Mouse (Mus musculus): Measurements from ENCODE around the gene Cyp26b1. TPM values are rescaled to one million over a fixed set of nuclear protein-coding genes. Genes with fewer than 3 reads are reported as not detected.
A peak's percentile ranks its signal among the peaks of the same experiment; 100 is the strongest.
"Not testable (repeated sequence)": the region's sequence is repeated elsewhere in the genome, so short reads cannot be mapped to it uniquely, and the experiment has no call there.

Cyp26b1 gene
- polyA plus RNA-seq (2017; shearing (Covaris generic)), result under 1 TPM in 2 of 3 experiments, not detected in 1; 0.63 to 0.74 TPM

DNA sequence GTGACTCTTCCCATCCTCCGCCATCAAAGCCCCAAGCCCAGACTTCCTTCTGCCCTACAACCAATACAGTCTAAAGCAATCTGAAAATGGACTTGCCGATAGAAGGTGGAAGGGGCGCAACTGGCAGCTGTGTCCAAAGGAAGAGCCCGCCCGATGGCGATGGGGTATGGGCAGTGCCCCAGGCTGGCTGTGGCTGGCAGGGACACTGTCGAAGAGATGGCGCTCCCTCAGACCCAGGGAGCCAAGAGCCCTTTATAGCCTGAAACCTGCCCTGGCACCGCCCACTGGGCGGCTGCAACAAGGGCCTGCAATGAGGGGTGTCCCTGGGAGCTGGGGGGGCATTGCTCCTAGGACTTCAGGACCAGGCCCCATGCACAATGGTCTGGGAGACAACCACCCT is at the start of gene Cyp26b1:
Cyp26b1 (minus strand) TSS at position 216 of the 400 bp plus-strand sequence.
- ATAC-seq, result no peak

- ATAC-seq, result peak; percentile 21
Observed at GRCm38 (mm10) chr6:84641062-84641431, 47.3 kb upstream of the Cyp26b1 start.

DNA sequence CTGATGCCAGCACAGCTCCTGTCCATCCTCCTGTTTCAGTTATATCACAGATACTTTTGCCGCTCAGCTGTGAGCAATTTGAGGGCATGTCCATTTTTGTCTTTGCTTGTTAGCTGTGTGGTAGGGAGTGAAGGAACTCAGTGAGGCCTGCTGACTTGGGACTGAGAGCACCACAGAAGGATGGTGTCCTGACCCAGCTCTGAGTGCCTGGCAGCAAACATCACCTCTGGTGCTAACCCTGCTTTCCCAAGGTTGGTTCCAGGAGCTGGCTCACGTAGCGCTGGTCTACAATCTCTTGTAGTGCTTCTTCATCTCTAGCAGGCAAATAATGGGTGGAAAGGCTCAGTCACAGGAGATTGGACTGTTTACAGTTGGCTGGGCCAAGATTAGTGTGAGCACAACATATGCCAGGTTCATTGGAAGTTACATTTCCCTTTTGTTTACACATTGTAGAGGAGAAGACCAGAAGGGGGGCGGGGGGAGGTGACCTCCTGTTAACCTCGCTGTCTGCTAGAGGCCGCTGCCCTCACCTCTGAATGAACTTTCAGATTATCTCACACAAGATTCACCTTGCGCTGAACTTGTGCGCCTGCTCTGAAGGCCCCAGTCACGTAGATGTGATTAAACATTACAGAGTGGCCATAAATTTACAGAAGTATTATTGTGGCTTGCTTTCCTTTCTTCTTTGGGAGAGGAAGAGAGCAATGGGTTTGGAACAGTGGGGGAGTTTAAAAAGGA is 46.8 kb upstream of the Cyp26b1 start:
- peak; percentile 70 for ATAC-seq

DNA sequence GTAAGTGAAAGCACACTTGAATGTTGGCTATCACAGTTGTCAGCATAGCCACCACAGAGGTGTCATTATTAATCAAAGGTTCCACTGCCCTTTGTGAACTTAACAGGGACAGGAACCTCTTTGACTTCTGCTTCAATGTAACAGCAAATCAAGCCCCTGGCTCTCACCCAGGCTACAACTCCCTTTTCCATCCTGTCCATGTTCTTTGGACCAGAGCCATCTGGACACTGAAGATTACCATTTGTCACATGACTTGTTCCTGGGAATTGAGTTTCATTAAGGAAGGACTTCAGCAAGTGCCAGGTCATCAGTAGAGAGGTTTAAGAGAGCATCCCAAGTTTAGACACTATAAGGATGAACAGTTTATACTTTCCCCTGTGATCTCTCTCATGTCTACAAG is 44.5 kb upstream of the Cyp26b1 start:
- no peak for ATAC-seq

GRCm38 (mm10) chr6:84631588-84631987 is 37.9 kb upstream of the Cyp26b1 start:
- ATAC-seq, result no peak

- no peak for ATAC-seq
Observed at GRCm38 (mm10) chr6:84630276-84630675, 36.6 kb upstream of the Cyp26b1 start.

GRCm38 (mm10) chr6:84628831-84629230 is 35.1 kb upstream of the Cyp26b1 start:
- no peak for ATAC-seq

GRCm38 (mm10) chr6:84626398-84626797 is 32.7 kb upstream of the Cyp26b1 start:
- ATAC-seq, result no peak

- no peak for ATAC-seq
Observed at GRCm38 (mm10) chr6:84619166-84619565, 25.5 kb upstream of the Cyp26b1 start.

GRCm38 (mm10) chr6:84617051-84617450 is 23.3 kb upstream of the Cyp26b1 start:
- ATAC-seq, result peak; percentile 98

- no peak for ATAC-seq
Observed at GRCm38 (mm10) chr6:84616586-84616985, 22.9 kb upstream of the Cyp26b1 start.

DNA sequence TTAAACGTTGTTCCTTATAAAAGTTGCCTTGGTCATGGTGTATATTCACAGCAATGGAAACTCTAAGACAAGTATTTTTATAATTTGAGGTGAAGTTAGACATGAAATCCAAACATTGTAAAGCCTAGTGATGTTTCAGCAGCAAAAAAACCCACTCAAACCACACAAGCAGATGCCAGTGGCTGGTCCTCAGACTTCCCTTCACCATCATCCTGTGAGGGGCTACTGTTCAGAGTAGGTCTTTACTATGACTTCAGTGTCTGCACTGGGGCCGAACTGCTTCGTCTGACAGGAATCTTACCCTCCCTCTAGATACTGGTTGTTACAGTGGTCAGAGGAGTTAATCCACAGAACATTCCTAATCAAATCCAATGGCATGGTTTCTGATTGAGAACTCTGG is 19.9 kb upstream of the Cyp26b1 start:
- no peak for ATAC-seq

DNA sequence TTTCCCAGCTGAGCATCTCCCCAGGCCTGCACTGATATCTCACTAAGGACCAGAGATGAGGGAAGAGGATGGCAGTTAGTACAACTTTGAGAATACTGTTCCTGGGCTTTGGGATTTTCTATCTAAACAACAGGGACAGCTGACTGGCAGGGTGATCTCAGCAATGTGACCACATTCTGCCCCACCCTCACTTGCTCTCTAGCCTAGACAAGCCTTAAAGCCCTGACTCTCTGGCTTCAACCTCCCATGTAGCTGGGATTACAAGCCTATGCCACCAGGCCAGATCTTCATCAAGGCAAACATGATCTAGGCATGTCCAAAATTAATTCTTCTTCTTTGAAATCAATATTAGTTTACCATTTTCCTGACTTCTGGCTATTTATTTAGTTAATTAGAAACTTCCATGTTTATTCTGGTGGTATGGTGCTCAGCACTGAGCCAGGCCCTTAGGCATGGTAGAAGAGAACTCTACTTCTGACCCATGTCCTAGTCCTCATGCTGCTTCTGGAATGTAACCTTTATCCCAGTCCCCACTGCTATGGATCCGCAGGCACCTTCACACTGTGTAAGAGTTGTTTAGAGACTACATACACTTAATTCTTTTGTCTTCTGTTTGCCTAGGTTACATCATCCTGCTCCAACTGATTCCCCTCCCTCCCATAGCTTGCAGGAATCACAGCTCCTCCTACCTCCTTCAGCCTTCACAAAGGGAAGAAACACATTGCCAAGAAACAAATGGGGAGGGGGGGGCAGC is 7.6 kb upstream of the Cyp26b1 start:
- no peak for ATAC-seq

GRCm38 (mm10) chr6:84599296-84599695 is 5.6 kb upstream of the Cyp26b1 start:
- ATAC-seq, result not testable (repeated sequence)

DNA sequence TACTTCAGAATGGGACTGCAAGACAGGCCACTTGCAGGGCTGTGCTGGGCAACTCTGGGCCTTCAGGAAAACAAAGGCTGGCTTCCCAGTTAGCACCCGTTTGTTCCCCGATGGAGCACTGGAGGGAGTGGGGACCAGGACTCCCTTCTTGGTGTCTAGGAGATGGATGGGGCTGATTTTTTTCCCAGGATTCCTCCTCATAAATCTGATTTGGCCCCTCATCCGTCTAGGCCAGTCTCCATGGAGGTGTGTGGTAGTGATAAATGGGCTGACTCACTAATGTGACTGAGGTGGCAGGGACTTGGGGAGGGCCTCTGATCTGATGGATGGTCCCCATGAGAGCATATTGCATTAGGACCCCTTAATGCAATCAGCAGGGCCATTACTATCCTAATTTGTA is 5.0 kb upstream of the Cyp26b1 start:
- no peak for ATAC-seq

- no peak for ATAC-seq
Observed at GRCm38 (mm10) chr6:84594626-84595025, 918 bp upstream of the Cyp26b1 start.

DNA sequence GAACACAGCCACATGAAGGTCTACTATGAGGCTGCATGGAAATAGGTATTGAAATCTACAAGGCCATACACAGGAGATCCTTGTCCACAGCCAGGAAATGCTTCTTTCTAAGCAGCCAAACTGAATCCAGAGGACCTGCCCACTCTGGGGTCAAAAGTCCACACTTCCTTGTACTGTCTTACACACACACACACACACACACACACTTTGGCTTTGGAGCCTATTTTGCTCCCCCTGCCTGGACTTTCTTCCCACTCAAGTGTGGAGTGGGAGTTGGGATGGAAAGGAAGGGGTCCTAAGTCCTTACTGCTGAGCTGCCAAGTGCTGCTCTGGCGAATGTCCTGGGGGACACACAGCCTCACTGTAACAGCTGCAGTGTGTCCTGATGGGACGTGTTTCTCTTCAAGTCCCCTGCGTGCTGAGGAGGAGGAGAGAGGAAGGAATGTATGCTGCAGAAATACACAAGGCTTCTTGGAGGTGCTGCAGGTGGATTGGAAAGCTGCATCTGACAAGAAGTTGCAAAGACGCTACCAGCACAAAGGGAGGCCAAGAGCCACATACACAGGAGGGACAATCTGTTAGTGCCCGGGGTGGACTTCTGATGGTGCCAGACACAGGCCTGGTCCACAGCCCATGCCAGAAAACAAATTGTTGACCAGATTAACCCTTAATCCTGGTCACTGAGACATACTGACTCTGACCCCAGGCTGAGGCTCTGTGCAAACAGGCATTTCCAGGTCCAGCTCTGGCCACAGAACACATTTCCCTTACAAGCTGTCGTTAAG is 2.6 kb downstream of the Cyp26b1 start:
- no peak for ATAC-seq

DNA sequence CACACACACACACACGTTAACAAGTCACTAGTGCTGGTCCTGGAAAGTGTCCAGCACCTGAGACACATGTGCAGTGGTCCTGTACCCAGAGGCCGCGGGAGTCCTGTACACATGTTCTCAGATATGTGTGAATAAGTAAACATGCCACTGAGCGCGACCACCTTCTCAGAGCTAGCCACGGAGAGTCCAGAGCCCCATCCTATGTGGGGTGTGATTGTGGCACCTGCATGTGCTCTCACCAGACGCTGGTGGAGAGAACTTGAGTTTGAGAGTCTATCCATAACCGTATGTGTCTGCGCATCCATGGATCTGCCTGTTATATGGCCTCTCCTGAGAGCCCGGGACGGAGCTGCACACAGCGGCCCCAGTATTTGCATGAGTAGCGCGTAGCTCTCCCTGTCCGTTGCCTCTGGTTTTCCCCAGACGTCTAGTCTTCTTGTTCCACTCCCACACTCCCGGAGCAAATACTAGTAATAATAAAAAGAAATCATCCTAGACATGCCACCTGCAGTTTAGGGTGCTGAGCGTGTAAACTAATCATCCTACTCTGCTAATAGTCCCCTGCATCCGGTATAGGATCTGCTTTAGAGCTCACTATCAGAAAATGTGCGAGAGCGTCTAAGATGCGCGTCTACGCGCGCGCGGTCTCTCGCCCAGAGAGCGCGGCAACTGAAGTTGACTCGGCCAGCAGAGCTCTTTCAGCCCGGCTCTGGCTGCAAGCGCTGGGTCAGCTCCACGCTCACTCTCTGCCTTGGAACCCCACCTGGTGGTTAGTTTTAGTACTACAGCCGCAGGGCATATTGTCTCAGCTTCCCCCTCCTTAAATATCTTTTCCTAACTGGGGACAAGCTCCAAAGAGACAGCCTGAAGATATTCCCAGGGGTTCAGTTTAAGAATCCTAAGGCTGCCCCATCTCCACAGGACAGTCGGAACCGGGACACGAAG is 3.7 kb downstream of the Cyp26b1 start:
- peak; percentile 62 for ATAC-seq

DNA sequence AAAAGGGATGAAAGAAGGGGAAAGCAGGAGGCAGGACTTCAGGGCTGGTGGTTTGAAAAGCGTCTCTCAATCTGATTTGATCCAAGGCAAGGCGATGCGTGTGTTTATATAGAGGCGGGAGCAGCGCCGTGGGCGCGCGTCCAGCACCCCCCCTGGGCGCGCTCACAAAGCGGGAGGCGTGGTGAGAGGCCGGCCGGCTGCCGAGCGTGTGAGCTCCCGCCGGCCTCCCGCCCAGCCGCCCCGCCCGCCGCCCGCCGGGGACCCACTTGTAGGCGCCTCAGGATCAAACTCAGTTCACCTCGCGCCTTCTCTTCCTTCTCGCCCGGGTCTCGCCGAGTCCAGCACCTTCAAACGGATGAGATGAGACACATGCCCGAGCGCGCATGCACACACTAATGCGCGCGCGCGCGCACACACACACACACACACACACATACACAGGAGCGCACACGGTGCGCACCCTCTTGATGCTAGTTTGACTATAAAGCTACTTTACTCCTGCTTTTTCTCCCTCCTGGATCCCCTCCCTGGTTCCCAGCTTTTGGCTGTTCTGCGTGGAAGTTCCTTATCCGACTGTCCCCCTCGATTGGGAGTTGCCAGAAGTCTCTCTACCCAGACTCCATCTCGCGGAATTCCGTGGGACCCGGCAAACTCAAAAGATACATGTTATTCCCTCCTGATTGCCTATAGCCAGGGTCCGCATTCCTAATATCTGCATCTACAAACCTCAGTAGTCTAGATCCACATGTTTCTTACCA is 4.6 kb downstream of the Cyp26b1 start:
- no peak for ATAC-seq

DNA sequence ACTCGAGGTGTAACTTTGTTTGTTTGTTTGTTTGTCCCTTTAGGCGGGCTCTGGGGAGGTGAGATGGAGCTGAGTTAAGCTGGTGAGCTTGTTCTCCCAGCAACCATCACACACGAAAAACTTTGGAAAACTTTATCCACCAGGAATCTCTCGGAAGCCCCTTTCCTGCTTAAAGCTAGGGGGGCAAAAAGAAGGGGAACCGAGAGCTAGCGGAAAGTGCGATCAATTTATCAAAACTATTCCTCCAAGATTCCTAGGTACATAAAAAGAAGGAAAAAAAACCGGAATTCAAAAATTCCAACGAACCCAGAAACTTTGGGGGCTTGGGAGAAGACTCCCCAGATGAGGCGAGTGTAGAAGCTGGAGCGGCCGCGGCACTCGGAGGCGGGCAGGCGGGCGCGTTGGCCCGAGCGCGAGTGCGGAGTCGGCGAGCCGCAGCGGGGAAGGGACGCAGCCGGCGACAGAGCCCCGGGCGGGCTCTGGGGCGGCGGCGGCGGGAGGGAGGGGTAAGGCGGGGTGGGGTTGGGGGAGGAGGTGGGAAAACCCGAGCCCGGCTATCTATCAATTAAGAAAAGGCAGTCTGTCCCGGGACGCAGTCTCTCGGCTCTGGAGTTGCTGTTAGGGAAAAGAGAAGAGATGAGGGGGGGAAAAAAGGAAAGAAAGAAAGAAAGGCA is 5.3 kb downstream of the Cyp26b1 start:
- ATAC-seq, result no peak

All from inflammation-experienced regulatory T-cells, adult 6 months (primary cell).